Mouse (Mus musculus): ENCODE data around the gene Bcl2l13.

DNA sequence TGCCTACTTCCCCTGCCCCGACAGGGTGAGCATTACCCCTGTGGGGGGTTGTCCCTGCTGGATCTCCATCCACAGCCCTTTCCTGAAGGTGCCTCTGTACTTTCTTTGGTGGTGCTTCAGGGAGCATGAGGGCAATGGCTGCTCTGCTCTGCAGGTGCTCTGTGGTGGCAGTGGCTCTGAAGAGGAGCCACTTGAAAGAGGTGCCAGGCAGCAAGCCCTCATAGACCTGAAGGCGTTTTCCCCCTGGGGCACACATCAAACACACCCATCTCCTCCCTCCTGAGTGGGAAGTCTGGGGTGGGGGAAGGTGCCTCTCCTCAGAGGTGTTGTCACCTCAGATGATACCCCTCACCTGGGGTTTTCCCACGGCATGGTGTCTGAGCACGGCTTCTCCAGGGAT, 98.2 kb downstream of the Bcl2l13 start:
- TF ChIP-seq CTCF (IDR thresholded peaks at IDR 0.05) (no peak), EP300 (IDR thresholded peaks at IDR 0.05) (no peak)
